Mouse (Mus musculus) liver, adult 2 months (tissue): Measurements from ENCODE around the gene Get4. TPM values are rescaled to one million over a fixed set of nuclear protein-coding genes. Genes with fewer than 3 reads are reported as not detected.

Experiments
- DNase-seq: peaks from one replicate; pipeline ENCODE4 v3.0.0-alpha.2; 2011; ENCODE audit warnings: low read depth, low spot score; ENCODE audit errors: extremely low read depth
- H3K27ac ChIP-seq: fragments of 200-500 bp; replicated peaks from 2 replicates; pipeline ENCODE4 v1.5.1; 2012; ENCODE audit warnings: low read depth, mild to moderate bottlenecking, control low read depth, inconsistent platforms, low read length; ENCODE audit not compliant: insufficient read depth
- H3K27me3 ChIP-seq: fragments of 200-500 bp; 2 replicates; pipeline ENCODE4 v1.6.1; 2012; ENCODE audit warnings: mild to moderate bottlenecking, moderate library complexity, low read length, inconsistent platforms; ENCODE audit not compliant: control insufficient read depth, insufficient read depth
- H3K36me3 ChIP-seq: fragments of 200-500 bp; 2 replicates; pipeline ENCODE4 v1.6.1; 2012; ENCODE audit warnings: low read length, inconsistent platforms; ENCODE audit not compliant: control insufficient read depth, insufficient read depth
- H3K4me1 ChIP-seq: fragments of 200-500 bp; 2 replicates; pipeline ENCODE4 v1.6.1; 2011; ENCODE audit warnings: low read length; ENCODE audit not compliant: control insufficient read depth, insufficient read depth
- H3K4me3 ChIP-seq: fragments of 200-500 bp; 2 replicates; pipeline ENCODE4 v1.5.1; 2011; ENCODE audit warnings: low read depth, mild to moderate bottlenecking, control low read depth, low read length, moderate library complexity; ENCODE audit not compliant: insufficient read depth
- H3K79me2 ChIP-seq: fragments of 200-500 bp; 2 replicates; pipeline ENCODE4 v1.6.1; 2012; ENCODE audit warnings: inconsistent platforms, mild to moderate bottlenecking, low read length, moderate library complexity; ENCODE audit not compliant: control insufficient read depth, insufficient read depth
- H3K9ac ChIP-seq: fragments of 200-500 bp; 2 replicates; pipeline ENCODE4 v1.6.1; 2012; ENCODE audit warnings: low read depth, mild to moderate bottlenecking, control low read depth, inconsistent platforms, low read length
- CTCF ChIP-seq: fragments of 200-500 bp; IDR thresholded peaks from 2 replicates; pipeline ENCODE4 v1.5.1; 2011; ENCODE audit warnings: low read depth, low read length, control low read depth
- POLR2A ChIP-seq: fragments of 200-500 bp; IDR thresholded peaks from 2 replicates; pipeline ENCODE4 v1.6.1; 2011; ENCODE audit warnings: low read length, control low read depth; ENCODE audit not compliant: insufficient read depth; ENCODE audit errors: extremely low read depth
- WGBS: fragments of 180-500 bp; shearing (Covaris S2); methylation state at CpG from one replicate; pipeline ENCODE4 v1.1.7; 2018; 5-methylcytosine and 5-hydroxymethylcytosine counted together
- polyA plus RNA-seq: library from polyadenylated mRNA; depleted of rRNA; stranded (reverse); fragments of >200 nt; gene quantifications from 2 replicates; pipeline ENCODE4 v1.2.3, GENCODE M21; 2012; rRNA removed
- total RNA-seq: library from RNA; depleted of rRNA; stranded (reverse); fragments of >200 nt; gene quantifications from 2 replicates; pipeline ENCODE4 v1.2.3, GENCODE M21; 2014; rRNA removed

Gene Get4
- total and polyA plus RNA-seq, 2 experiments, result 20.9 to 62.3 TPM

GRCm38 (mm10) chr5:139317751-139318504 is 65.8 kb downstream of the Get4 start:
- peaks cover 5% of the 10 kb centered on the region for H3K4me1 ChIP-seq
- H3K9ac ChIP-seq, result no peak overlapping the region
- 77% methylated on average over 21 of the region's 21 CpGs for WGBS
- no peak for DNase-seq
- TF ChIP-seq CTCF (no peak), POLR2A (no peak)
- no peaks in the 10 kb centered on the region for H3K79me2 ChIP-seq
- no peak overlapping the region for H3K4me3 ChIP-seq
- H3K36me3 ChIP-seq, result no peaks in the 10 kb centered on the region
- no peak overlapping the region for H3K27ac ChIP-seq
- H3K27me3 ChIP-seq, result no peaks in the 10 kb centered on the region

Other genes starting within 250 kb of the Get4 start
- gene Prkar1b, start 102.3 kb upstream of the Get4 start, total RNA-seq, result 0.37 and 0.67 TPM in 2 replicates
- 0.22 and 0.60 TPM in 2 replicates for gene Prkar1b, start 102.3 kb upstream of the Get4 start, polyA plus RNA-seq
- 2.7 and 3.5 TPM in 2 replicates for gene Dnaaf5, start 102.1 kb upstream of the Get4 start, total RNA-seq
- 8.1 and 9.0 TPM in 2 replicates for gene Dnaaf5, start 102.1 kb upstream of the Get4 start, polyA plus RNA-seq
- 15.6 and 15.8 TPM in 2 replicates for gene Sun1, start 51.7 kb upstream of the Get4 start, total RNA-seq
- gene Sun1, start 51.7 kb upstream of the Get4 start, polyA plus RNA-seq, result 6.7 and 8.8 TPM in 2 replicates
- gene Adap1, start 73.3 kb downstream of the Get4 start, total RNA-seq, result 1.5 TPM in 2 replicates
- 0.60 and 1.3 TPM in 2 replicates for gene Adap1, start 73.3 kb downstream of the Get4 start, polyA plus RNA-seq
- 23.6 and 25.2 TPM in 2 replicates for gene Cox19, start 99.1 kb downstream of the Get4 start, total RNA-seq
- 82.4 and 86.1 TPM in 2 replicates for gene Cox19, start 99.1 kb downstream of the Get4 start, polyA plus RNA-seq
- gene Cyp2w1, start 100.3 kb downstream of the Get4 start, total RNA-seq, result not detected in 2 replicates
- gene Cyp2w1, start 100.3 kb downstream of the Get4 start, polyA plus RNA-seq, result not detected in 2 replicates
- gene Gpr146, start 125.4 kb downstream of the Get4 start, total RNA-seq, result 36.5 and 57.1 TPM in 2 replicates
- gene Gpr146, start 125.4 kb downstream of the Get4 start, polyA plus RNA-seq, result 43.5 and 70.7 TPM in 2 replicates
- gene C130050O18Rik, start 153.0 kb downstream of the Get4 start, total RNA-seq, result 0.18 and 0.54 TPM in 2 replicates
- 0.56 and 1.6 TPM in 2 replicates for gene C130050O18Rik, start 153.0 kb downstream of the Get4 start, polyA plus RNA-seq
- 0.07 TPM in 1 of 2 replicates, not detected in the other for gene Gper1, start 170.8 kb downstream of the Get4 start, total RNA-seq
- gene Gper1, start 170.8 kb downstream of the Get4 start, polyA plus RNA-seq, result 0.02 and 0.05 TPM in 2 replicates
- 1.6 and 2.6 TPM in 2 replicates for gene 3110082I17Rik, start 208.2 kb downstream of the Get4 start, total RNA-seq
- 2.2 and 7.4 TPM in 2 replicates for gene 3110082I17Rik, start 208.2 kb downstream of the Get4 start, polyA plus RNA-seq
- 3.9 and 5.2 TPM in 2 replicates for gene Zfand2a, start 232.2 kb downstream of the Get4 start, total RNA-seq
- gene Zfand2a, start 232.2 kb downstream of the Get4 start, polyA plus RNA-seq, result 6.4 and 6.5 TPM in 2 replicates